Comparison of ENCODE assay signal across 37 mouse cellular contexts in the genomic region with DNA sequence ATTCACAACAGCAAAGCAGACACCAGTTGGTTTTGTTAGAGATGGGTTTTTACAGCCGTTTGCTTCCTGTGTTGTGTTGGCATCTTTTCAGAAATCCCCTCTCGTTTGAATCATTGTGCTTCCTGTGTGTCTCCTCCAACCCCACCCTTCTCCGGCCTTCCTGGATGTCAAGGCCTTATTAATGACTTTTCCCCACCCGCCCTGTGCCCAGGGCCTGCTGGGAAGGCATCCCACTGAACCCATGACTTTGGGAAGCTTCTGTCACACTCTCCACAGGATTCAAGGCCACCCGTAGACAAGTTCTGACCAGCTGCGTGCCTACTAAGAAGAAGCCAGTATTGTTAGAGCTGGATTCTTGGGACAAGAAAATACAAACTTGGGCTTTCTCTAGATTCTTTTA. TPM values are rescaled to one million over a fixed set of nuclear protein-coding genes. Genes with fewer than 3 reads are reported as not detected.
DNase-seq lines count a peak whose midpoint lies in the region; ATAC-seq and TF ChIP-seq lines count a peak whose summit lies in the region.
"Had no signal": no experiment of that assay in that cellular context is flagged by ENCODE, and none has a peak within 500 bp of the region (broad histone marks: within the 10 kb centered on the region; RNA-seq: fewer than 3 reads in every experiment).

No protein-coding gene starts in this region.

- H3K4me3 ChIP-seq in kidney, embryonic 14.5 days (ENCODE audit: low read length): no peak overlapping the region
- H3K4me3 ChIP-seq in thymus, adult 2 months (ENCODE audit: control insufficient read depth, insufficient read depth, low read length): no peak overlapping the region
- H3K4me3 ChIP-seq: embryonic facial prominence, embryonic 12.5 days; hindbrain, embryonic 10.5 days; hindbrain, embryonic 15.5 days; lung, embryonic 15.5 days; midbrain, embryonic 12.5 days; myocyte; neural tube, embryonic 12.5 days had no signal

- WGBS in kidney, embryonic 14.5 days: 69% methylated on average over 6 of the region's 6 CpGs
- 82% methylated on average over 6 of the region's 6 CpGs for WGBS in thymus, adult 2 months

- no peak for TF ChIP-seq CTCF in thymus, adult 2 months (IDR thresholded peaks at IDR 0.05; ENCODE audit: borderline replicate concordance, control insufficient read depth, extremely low read depth, insufficient read depth, low read length, poor library complexity)

- H3K27ac ChIP-seq in kidney, embryonic 14.5 days (ENCODE audit: low read depth, low read length): no peak overlapping the region
- H3K27ac ChIP-seq in thymus, adult 2 months (ENCODE audit: control insufficient read depth, insufficient read depth, low read length): no peak overlapping the region
- H3K27ac ChIP-seq: embryonic facial prominence, embryonic 12.5 days; hindbrain, embryonic 10.5 days; hindbrain, embryonic 15.5 days; liver, embryonic 14.5 days; lung, embryonic 15.5 days; midbrain, embryonic 12.5 days; neural tube, embryonic 12.5 days; stomach, postnatal 0 days had no signal

- ATAC-seq in kidney, embryonic 14.5 days (ENCODE audit: low FRiP score, low TSS enrichment): no peak
- ATAC-seq: CD4-positive, CD25-positive, alpha-beta regulatory T cell, adult 4 months; forebrain, embryonic 14.5 days; inflammation-experienced regulatory T-cells, adult 6 months had no signal

- no peaks in the 10 kb centered on the region for H3K36me3 ChIP-seq in kidney, embryonic 14.5 days (ENCODE audit: control insufficient read depth, insufficient read depth, low read length)
- no peaks in the 10 kb centered on the region for H3K36me3 ChIP-seq in thymus, adult 2 months (ENCODE audit: control insufficient read depth, insufficient read depth, low read length)
- H3K36me3 ChIP-seq: embryonic facial prominence, embryonic 12.5 days; hindbrain, embryonic 10.5 days; hindbrain, embryonic 15.5 days; lung, embryonic 15.5 days; midbrain, embryonic 12.5 days; neural tube, embryonic 12.5 days had no signal

- H3K9ac ChIP-seq in kidney, embryonic 14.5 days (ENCODE audit: low read depth, low read length): no peak overlapping the region
- H3K9ac ChIP-seq: embryonic facial prominence, embryonic 12.5 days; hindbrain, embryonic 15.5 days; liver, embryonic 14.5 days; lung, embryonic 15.5 days; midbrain, embryonic 12.5 days; neural tube, embryonic 12.5 days had no signal

- DNase-seq in adrenal gland, postnatal 36 days: peak; percentile 36 to 44
- DNase-seq in adrenal gland, adult 18-20 months (ENCODE audit: low spot score in 2 of 2): no peak
- peak; percentile 11 to 13 for DNase-seq in kidney, postnatal 36 days
- DNase-seq in R1 (ENCODE audit: low read depth, low spot score): peak; percentile 53
- peak; percentile 18 to 40 for DNase-seq in lung, postnatal 4 days
- DNase-seq in thymus, adult 2 months: no peak
- DNase-seq: cerebellum, adult 11-12 months; cerebellum, adult 9-11 months; embryo, embryonic 11 days; gastrocnemius, postnatal 14 days; heart, postnatal 14 days; kidney, adult 11 months; liver; right cerebral cortex, adult 18-20 months; right cerebral cortex, postnatal 4 days; thymus, adult 18-20 months; thymus, postnatal 36 days had no signal

- H3K4me2 ChIP-seq in kidney, embryonic 14.5 days (replicated peaks; ENCODE audit: low read depth, low read length): no peak overlapping the region
- H3K4me2 ChIP-seq: embryonic facial prominence, embryonic 12.5 days; hindbrain, embryonic 15.5 days; lung, embryonic 15.5 days; midbrain, embryonic 12.5 days; neural tube, embryonic 12.5 days had no signal

- 0 out of 2 replicates have a peak, but pooled peaks cover 4% of the 10 kb centered on the region for H3K9me3 ChIP-seq in kidney, embryonic 14.5 days (ENCODE audit: control insufficient read depth, low read length)
- H3K9me3 ChIP-seq: embryonic facial prominence, embryonic 12.5 days; hindbrain, embryonic 15.5 days; lung, embryonic 15.5 days; midbrain, embryonic 12.5 days had no signal

- no peak for TF ChIP-seq POLR2A in thymus, adult 2 months (IDR thresholded peaks at IDR 0.05; ENCODE audit: control insufficient read depth, extremely low read depth, insufficient read depth, low read length, poor library complexity)

- no peaks in the 10 kb centered on the region for H3K27me3 ChIP-seq in kidney, embryonic 14.5 days (ENCODE audit: control insufficient read depth, insufficient read depth, low read length)
- H3K27me3 ChIP-seq in thymus, adult 2 months (ENCODE audit: control insufficient read depth, insufficient read depth, low read length): no peaks in the 10 kb centered on the region
- H3K27me3 ChIP-seq: embryonic facial prominence, embryonic 12.5 days; hindbrain, embryonic 15.5 days; lung, embryonic 15.5 days; midbrain, embryonic 12.5 days; neural tube, embryonic 12.5 days had no signal

- H3K4me1 ChIP-seq in kidney, embryonic 14.5 days (ENCODE audit: control insufficient read depth, insufficient read depth, low read length): no peaks in the 10 kb centered on the region; the same call in 1 of the 2 replicates
- no peaks in the 10 kb centered on the region for H3K4me1 ChIP-seq in thymus, adult 2 months (replicated peaks; ENCODE audit: control insufficient read depth, insufficient read depth, low read length)
- H3K4me1 ChIP-seq: hindbrain, embryonic 15.5 days; midbrain, embryonic 12.5 days; neural tube, embryonic 12.5 days had no signal

RNA-seq across cellular contexts. Expression of a gene that starts 16.0 kb away (rescaled TPM):
- 10 to 100 TPM; 10.1 to 15.7 TPM for total RNA-seq in adrenal gland, postnatal 36 days (2021)
- 10 to 100 TPM; 11.9 to 15.1 TPM for total RNA-seq in adrenal gland, adult 18-20 months (2021)
- 31.0 and 60.4 TPM in 2 replicates for polyA plus RNA-seq in kidney, embryonic 14.5 days (2014; fragmentation: Nextera tagmentation; extraction: Ambion mirVana)
- polyA plus RNA-seq in thymus, adult 2 months (2012; rRNA removed): 0.28 and 0.87 TPM in 2 replicates
- total RNA-seq: granulocyte monocyte progenitor cell, adult 5-6 weeks; megakaryocyte, adult 5-6 weeks had no signal
- polyA plus RNA-seq: inflammation-experienced regulatory T-cells, adult 6 months had no signal

RNA-seq across cellular contexts. Expression of a gene that starts 48.6 kb away (rescaled TPM):
- total RNA-seq in adrenal gland, postnatal 36 days (2021): under 1 TPM in 1 of 2 experiments, not detected in 1; 0.92 TPM
- total RNA-seq in adrenal gland, adult 18-20 months (2021): under 1 TPM; 0.17 to 0.32 TPM
- polyA plus RNA-seq in kidney, embryonic 14.5 days (2014; fragmentation: Nextera tagmentation; extraction: Ambion mirVana): 0.12 TPM in 1 of 2 replicates, not detected in the other
- not detected in 2 replicates for polyA plus RNA-seq in thymus, adult 2 months (2012; rRNA removed)
- total RNA-seq: granulocyte monocyte progenitor cell, adult 5-6 weeks; layer of hippocampus, postnatal 10 days; left cerebral cortex, adult 18-20 months; left cerebral cortex, postnatal 14 days; megakaryocyte, adult 5-6 weeks; midbrain, postnatal 0 days had no signal
- polyA plus RNA-seq: CD4-positive, CD25-positive, alpha-beta regulatory T cell, adult 4 months; forebrain, embryonic 14.5 days; hindbrain, embryonic 10.5 days; hindbrain, embryonic 15.5 days; inflammation-experienced regulatory T-cells, adult 6 months; liver, embryonic 14.5 days; lung, embryonic 15.5 days; midbrain, embryonic 12.5 days; midbrain, postnatal 0 days; neural tube, embryonic 12.5 days; spleen, adult 2 months; stomach, postnatal 0 days had no signal

Comparison
In these comparisons a context has a peak if more than half of its experiments do, and no peak if none do; other contexts are left out.
1. DNase-seq: peak in adrenal gland, postnatal 36 days (2 of 2), kidney, postnatal 36 days (2 of 2), R1 (single experiment) and lung, postnatal 4 days (2 of 2); none in adrenal gland, adult 18-20 months (0 of 2) and thymus, adult 2 months (single experiment).